Mouse (Mus musculus) midbrain, postnatal 0 days (tissue): ENCODE measurements at regions not wholly inside any gene's neighbourhood (a gene's known extent, or its start where the extent isn't known, plus 50 kb on each side); places are given as distances from the start of the nearest gene placed in this dataset.
A peak's percentile ranks its signal among the peaks of the same experiment; 100 is the strongest.

Source experiments
- ATAC-seq: fragments of 200-750 bp; cut with Nextera tagmentation; 2 replicates; pipeline ENCODE4 v1.8.0; 2017; ENCODE audit warnings: moderate number of reproducible peaks, mild to moderate bottlenecking, moderate TSS enrichment, moderate library complexity; ENCODE audit not compliant: low FRiP score
- DNase-seq: peaks from one replicate; pipeline ENCODE4 v3.0.0-alpha.2; 2015; ENCODE audit warnings: low spot score
- H3K27ac ChIP-seq: fragments of 300-500 bp; sonication (generic); 2 replicates; pipeline ENCODE4 v1.5.1; 2014; ENCODE audit warnings: low read depth, mild to moderate bottlenecking, low read length, mixed read lengths
- H3K27me3 ChIP-seq: fragments of 300-500 bp; sonication (generic); 2 replicates; pipeline ENCODE4 v1.6.1; 2014; ENCODE audit warnings: low read length, control low read depth, mixed read lengths; ENCODE audit not compliant: insufficient read depth
- H3K36me3 ChIP-seq: fragments of 300-500 bp; sonication (generic); 2 replicates; pipeline ENCODE4 v1.6.1; 2014; ENCODE audit warnings: low read length, control low read depth, mixed read lengths; ENCODE audit not compliant: insufficient read depth
- H3K4me1 ChIP-seq: fragments of 300-500 bp; sonication (generic); 2 replicates; pipeline ENCODE4 v1.6.1; 2014; ENCODE audit warnings: mild to moderate bottlenecking, control low read depth, antibody characterized with exemption, low read length, mixed read lengths; ENCODE audit not compliant: insufficient read depth
- H3K4me2 ChIP-seq: fragments of 300-500 bp; sonication (generic); 2 replicates; pipeline ENCODE4 v1.6.1; 2014; ENCODE audit warnings: low read depth, mild to moderate bottlenecking, low read length, mixed read lengths; ENCODE audit not compliant: poor library complexity, severe bottlenecking
- H3K4me3 ChIP-seq: fragments of 300-500 bp; sonication (generic); 2 replicates; pipeline ENCODE4 v1.5.1; 2014; ENCODE audit warnings: low read depth, mild to moderate bottlenecking, low read length, moderate library complexity
- H3K9ac ChIP-seq: fragments of 300-500 bp; sonication (generic); replicated peaks from 2 replicates; pipeline ENCODE4 v1.6.1; 2014; ENCODE audit warnings: mild to moderate bottlenecking, low read length, moderate library complexity, mixed read lengths; ENCODE audit not compliant: poor library complexity, severe bottlenecking
- H3K9me3 ChIP-seq: fragments of 300-500 bp; sonication (generic); 2 replicates; pipeline ENCODE4 v1.6.1; 2016; ENCODE audit warnings: low read length, control low read depth
- CTCF ChIP-seq: IDR thresholded peaks from 2 replicates; pipeline ENCODE4 v1.5.1; 2016; ENCODE audit warnings: antibody characterized with exemption, mild to moderate bottlenecking
- WGBS: fragments of 180-500 bp; shearing (Covaris S2); extraction: QIAGEN DNeasy Blood & Tissue Kit; methylation state at CpG from one replicate; pipeline ENCODE4 v1.1.7; 2014; 5-methylcytosine and 5-hydroxymethylcytosine counted together

GRCm38 (mm10) chr13:57236917-57237316 lies 341.1 kb upstream of the Trpc7 start:
- no peaks in the 10 kb centered on the region for H3K27me3 ChIP-seq
- H3K4me2 ChIP-seq, result no peak overlapping the region
- TF ChIP-seq CTCF, result no peak
- no peaks in the 10 kb centered on the region for H3K4me1 ChIP-seq
- H3K4me3 ChIP-seq, result no peak overlapping the region
- no peak overlapping the region for H3K27ac ChIP-seq
- 15% methylated on average over 4 of the region's 4 CpGs for WGBS
- ATAC-seq, result no peak
- no peak overlapping the region for H3K9ac ChIP-seq
- H3K9me3 ChIP-seq, result no peaks in the 10 kb centered on the region
- DNase-seq, result no peak
- H3K36me3 ChIP-seq, result no peaks in the 10 kb centered on the region

DNA sequence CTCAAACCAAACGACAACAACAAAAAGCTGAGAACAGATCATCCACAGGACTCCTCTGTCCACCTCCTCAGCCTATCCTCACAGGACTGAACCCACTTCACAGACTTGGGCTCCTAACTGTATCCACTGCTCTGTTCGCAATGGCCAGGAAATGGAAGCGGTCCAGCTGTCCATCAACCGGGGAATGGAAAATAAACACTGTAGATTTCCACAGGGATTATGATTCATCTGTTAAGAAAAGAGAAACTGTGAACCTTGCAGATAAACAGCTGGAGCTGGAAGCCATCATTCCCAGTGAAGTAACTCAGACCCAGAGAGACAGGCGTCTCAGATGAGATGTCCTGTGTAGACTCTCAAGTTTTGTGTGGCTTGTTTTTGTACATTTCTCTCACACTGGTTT lies 340.4 kb upstream of the Trpc7 start:
- no peaks in the 10 kb centered on the region for H3K27me3 ChIP-seq
- H3K9ac ChIP-seq, result no peak overlapping the region
- 87% methylated on average over 5 of the region's 5 CpGs for WGBS
- H3K36me3 ChIP-seq, result no peaks in the 10 kb centered on the region
- ATAC-seq (no peak), DNase-seq (no peak)
- no peaks in the 10 kb centered on the region for H3K9me3 ChIP-seq
- no peak overlapping the region for H3K4me2 ChIP-seq
- no peaks in the 10 kb centered on the region for H3K4me1 ChIP-seq
- no peak overlapping the region for H3K4me3 ChIP-seq
- TF ChIP-seq CTCF, result no peak
- no peak overlapping the region for H3K27ac ChIP-seq

- no peak for DNase-seq
- WGBS, result 95% methylated on average over 5 of the region's 5 CpGs
- no peaks in the 10 kb centered on the region for H3K27me3 ChIP-seq
- no peak for TF ChIP-seq CTCF
- no peaks in the 10 kb centered on the region for H3K4me1 ChIP-seq
- H3K4me3 ChIP-seq, result no peak overlapping the region
- H3K4me2 ChIP-seq, result no peak overlapping the region
- H3K9ac ChIP-seq, result no peak overlapping the region
- H3K36me3 ChIP-seq, result no peaks in the 10 kb centered on the region
- ATAC-seq, result no peak
- H3K9me3 ChIP-seq, result no peaks in the 10 kb centered on the region
- no peak overlapping the region for H3K27ac ChIP-seq
Observed at GRCm38 (mm10) chr13:57232906-57233305, 337.1 kb upstream of the Trpc7 start.

GRCm38 (mm10) chr13:57231666-57232065 lies 335.9 kb upstream of the Trpc7 start:
- Histone ChIP-seq H3K4me3 (no peak overlapping the region), H3K27ac (no peak overlapping the region), H3K4me1 (no peaks in the 10 kb centered on the region), H3K27me3 (no peaks in the 10 kb centered on the region), H3K36me3 (no peaks in the 10 kb centered on the region), H3K9me3 (no peaks in the 10 kb centered on the region), H3K9ac (no peak overlapping the region), H3K4me2 (no peak overlapping the region)
- DNase-seq, result no peak
- 76% methylated on average over 3 of the region's 3 CpGs for WGBS
- ATAC-seq, result no peak
- TF ChIP-seq CTCF, result no peak

- WGBS, result 59% methylated on average over 4 of the region's 4 CpGs
Observed at GRCm38 (mm10) chr13:57230253-57230652, 334.5 kb upstream of the Trpc7 start.

GRCm38 (mm10) chr13:57221092-57221491 lies 325.3 kb upstream of the Trpc7 start:
- Histone ChIP-seq H3K9ac (no peak overlapping the region), H3K9me3 (no peaks in the 10 kb centered on the region), H3K4me2 (no peak overlapping the region), H3K4me1 (no peaks in the 10 kb centered on the region), H3K4me3 (no peak overlapping the region), H3K27me3 (0 out of 2 replicates have a peak, but pooled peaks cover 4% of the 10 kb centered on the region), H3K27ac (no peak overlapping the region), H3K36me3 (no peaks in the 10 kb centered on the region)
- DNase-seq (no peak), ATAC-seq (no peak)
- TF ChIP-seq CTCF, result no peak
- 41% methylated on average over 8 of the region's 8 CpGs for WGBS

More at GRCm38 (mm10) chr13:57230253-57230652, 334.5 kb upstream of the Trpc7 start:
- peak; percentile 20; the same call in 1 of the 2 replicates for TF ChIP-seq CTCF
- Histone ChIP-seq H3K4me1 (no peaks in the 10 kb centered on the region), H3K36me3 (no peaks in the 10 kb centered on the region), H3K4me2 (no peak overlapping the region), H3K9ac (no peak overlapping the region), H3K27me3 (no peaks in the 10 kb centered on the region), H3K27ac (no peak overlapping the region), H3K9me3 (no peaks in the 10 kb centered on the region), H3K4me3 (no peak overlapping the region)
- no peak for DNase-seq
- ATAC-seq, result no peak
